Mouse (Mus musculus) forebrain, postnatal 0 days (tissue): ENCODE results near the gene Dynll1. TPM values are rescaled to one million over a fixed set of nuclear protein-coding genes. Genes with fewer than 3 reads are reported as not detected.

Experiments used
- ATAC-seq: fragments of 200-750 bp; cut with Nextera tagmentation; 2 replicates; pipeline ENCODE4 v1.8.0; 2017; ENCODE audit warnings: mild to moderate bottlenecking, moderate library complexity
- DNase-seq: peaks from one replicate; pipeline ENCODE4 v3.0.0-alpha.2; 2015
- H3K27ac ChIP-seq: fragments of 300-500 bp; sonication (generic); 2 replicates; pipeline ENCODE4 v1.5.1; 2014; ENCODE audit warnings: low read depth, mild to moderate bottlenecking, antibody characterized with exemption, low read length, moderate library complexity, mixed read lengths
- H3K27me3 ChIP-seq: fragments of 300-500 bp; sonication (generic); 2 replicates; pipeline ENCODE4 v1.6.1; 2014; ENCODE audit warnings: mild to moderate bottlenecking, low read length, mixed read lengths; ENCODE audit not compliant: insufficient read depth
- H3K36me3 ChIP-seq: fragments of 300-500 bp; sonication (generic); 2 replicates; pipeline ENCODE4 v1.6.1; 2014; ENCODE audit warnings: mild to moderate bottlenecking, moderate library complexity; ENCODE audit not compliant: insufficient read depth
- H3K4me1 ChIP-seq: fragments of 300-500 bp; sonication (generic); 2 replicates; pipeline ENCODE4 v1.6.1; 2014; ENCODE audit warnings: antibody characterized with exemption; ENCODE audit not compliant: insufficient read depth
- H3K4me2 ChIP-seq: fragments of 300-500 bp; sonication (generic); 2 replicates; pipeline ENCODE4 v1.6.1; 2014; ENCODE audit warnings: low read depth, mild to moderate bottlenecking, moderate library complexity
- H3K4me3 ChIP-seq: fragments of 300-500 bp; sonication (generic); 2 replicates; pipeline ENCODE4 v1.5.1; 2014; ENCODE audit warnings: low read depth, low read length, mixed read lengths
- H3K9ac ChIP-seq: fragments of 300-500 bp; sonication (generic); 2 replicates; pipeline ENCODE4 v1.6.1; 2014; ENCODE audit warnings: mild to moderate bottlenecking
- H3K9me3 ChIP-seq: fragments of 300-500 bp; sonication (generic); 2 replicates; pipeline ENCODE4 v1.6.1; 2016; ENCODE audit warnings: low read length
- CTCF ChIP-seq: sonication (generic); IDR thresholded peaks from 2 replicates; pipeline ENCODE4 v1.5.1; 2016; ENCODE audit warnings: antibody characterized with exemption, control low read depth, low read depth
- WGBS: fragments of 180-500 bp; shearing (Covaris S2); extraction: QIAGEN DNeasy Blood & Tissue Kit; methylation state at CpG from one replicate; pipeline ENCODE4 v1.1.7; 2014; 5-methylcytosine and 5-hydroxymethylcytosine counted together
- polyA plus RNA-seq: library from polyadenylated mRNA; unstranded; fragments of >200 nt; fragmentation: Nextera tagmentation; extraction: Ambion mirVana; gene quantifications from 2 replicates; pipeline ENCODE4 v1.2.1, GENCODE M21; 2015
- total RNA-seq: library from RNA; depleted of rRNA; stranded (reverse); fragments of >200 nt; gene quantifications from 2 replicates; pipeline ENCODE4 v1.2.3, GENCODE M21; 2014; rRNA removed

Dynll1 gene
- total RNA-seq (259 and 351 TPM in 2 replicates), polyA plus RNA-seq (1,192 and 1,422 TPM in 2 replicates)

DNA sequence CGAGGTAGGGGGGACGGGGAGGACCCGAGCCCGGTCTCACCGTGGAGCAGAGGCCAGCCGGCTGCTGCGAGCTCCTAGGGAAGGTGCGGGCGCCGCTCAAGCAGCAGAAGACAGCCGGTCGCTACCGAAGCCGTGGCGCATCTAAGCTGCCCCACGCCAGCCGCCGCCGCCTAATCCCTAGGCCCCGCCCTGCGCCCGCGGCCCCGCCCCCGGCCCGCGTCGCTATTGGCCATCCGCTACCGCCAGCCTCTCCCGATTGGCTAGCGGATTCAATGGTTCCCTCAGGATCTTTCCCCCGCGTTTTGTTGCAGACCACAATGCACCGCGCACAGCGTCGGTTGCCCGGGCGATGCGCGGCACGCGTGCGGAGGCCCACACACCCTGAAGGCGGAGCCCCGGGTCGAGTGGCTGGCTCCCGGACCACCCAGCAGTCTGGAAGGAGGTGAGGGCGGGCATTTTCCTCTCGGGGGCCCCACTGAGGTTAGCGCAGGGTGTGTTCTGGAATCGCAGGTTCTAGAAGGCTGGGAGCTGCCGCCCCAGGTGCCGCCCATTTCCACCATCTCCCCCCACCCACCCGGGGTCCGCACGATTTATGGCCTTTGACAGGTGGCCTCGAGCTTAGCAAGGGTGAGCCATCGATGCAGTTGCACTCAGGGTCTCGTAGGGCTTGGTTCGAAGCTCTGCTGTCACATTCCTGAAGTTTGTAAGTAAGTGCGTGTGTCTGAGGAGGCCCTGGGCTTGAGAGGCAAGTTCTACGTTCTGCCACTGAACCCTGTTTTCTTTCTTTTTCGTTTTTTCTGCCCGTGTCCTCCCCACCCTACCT lies at the start of gene Dynll1:
TSS of gene Dynll1 (minus strand) at position 208 of the 823 bp plus-strand sequence.
- H3K36me3 ChIP-seq = peaks cover 27% of the 10 kb centered on the region
- DNase-seq = peak; percentile 100
- H3K9me3 ChIP-seq = no peaks in the 10 kb centered on the region
- under 1% methylated on average over 65 of the region's 66 CpGs for WGBS
- peaks cover 12% of the 10 kb centered on the region; the same call in 1 of the 2 replicates for H3K4me1 ChIP-seq
- peak; percentile 44; the same call in 1 of the 2 replicates for TF ChIP-seq CTCF
- peak within 1 kb of the TSS; percentile 93 for H3K27ac ChIP-seq
- peak within 1 kb of the TSS; percentile 81 for H3K9ac ChIP-seq
- peak; percentile 97 for ATAC-seq
- H3K4me3 ChIP-seq = peak within 1 kb of the TSS; percentile 79
- H3K27me3 ChIP-seq = no peaks in the 10 kb centered on the region
- peak within 1 kb of the TSS; percentile 63 for H3K4me2 ChIP-seq

- DNase-seq = no peak
- Histone ChIP-seq H3K4me1 (no peaks in the 10 kb centered on the region; the same call in 1 of the 2 replicates), H3K36me3 (peaks cover 23% of the 10 kb centered on the region), H3K27me3 (no peaks in the 10 kb centered on the region), H3K4me2 (peak overlapping the region; percentile 96), H3K9ac (peak overlapping the region; percentile 69), H3K27ac (peak overlapping the region; percentile 67), H3K4me3 (peak overlapping the region; percentile 78), H3K9me3 (no peaks in the 10 kb centered on the region)
- peak; percentile 52 for ATAC-seq
- WGBS = 1% methylated on average over 18 of the region's 18 CpGs
- TF ChIP-seq CTCF = no peak
Measured at GRCm38 (mm10) chr5:115349225-115349555, 48.4 kb upstream of the Dynll1 start.

DNA sequence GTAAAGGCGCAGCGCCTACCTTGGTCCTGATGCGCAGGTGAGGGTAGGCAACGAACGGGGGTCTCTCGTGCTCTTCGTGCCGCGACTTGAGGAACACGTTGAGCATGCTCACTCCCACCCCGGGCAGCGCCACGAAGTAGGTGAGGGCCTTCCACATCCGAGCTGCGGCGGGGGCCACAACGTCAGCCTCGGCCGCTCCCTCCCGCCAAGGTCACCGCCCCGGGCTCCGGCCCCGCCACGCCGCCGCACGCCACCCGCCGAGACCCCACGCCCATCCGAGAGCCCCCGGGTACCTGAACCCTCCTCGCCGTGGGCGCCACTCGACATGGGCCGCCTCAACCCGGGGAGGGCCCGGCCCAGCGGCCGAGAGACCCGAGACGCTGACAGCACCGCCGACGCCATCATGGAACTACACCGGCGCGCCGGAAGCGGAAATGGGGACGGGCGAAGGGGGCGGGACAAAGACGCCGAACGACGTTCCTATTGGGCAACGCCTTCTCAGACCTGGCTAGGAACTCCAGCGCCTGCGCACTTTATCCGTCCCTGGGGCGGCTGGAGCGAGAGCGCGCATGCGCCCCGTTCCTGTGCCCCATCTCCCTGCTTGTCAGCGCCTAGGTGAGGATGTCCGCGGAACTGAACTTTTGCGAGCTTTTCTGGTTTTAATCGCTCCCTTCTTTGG lies 47.9 kb upstream of the Dynll1 start, which contains the start of gene Cox6a1:
TSS of gene Cox6a1 (minus strand) at position 436 of the 679 bp plus-strand sequence.
- Histone ChIP-seq H3K36me3 (peaks cover 28% of the 10 kb centered on the region), H3K4me3 (peak within 1 kb of the TSS; percentile 78), H3K9me3 (no peaks in the 10 kb centered on the region), H3K27me3 (no peaks in the 10 kb centered on the region), H3K9ac (peak within 1 kb of the TSS; percentile 69), H3K4me2 (peak within 1 kb of the TSS; percentile 96), H3K4me1 (no peaks in the 10 kb centered on the region; the same call in 1 of the 2 replicates), H3K27ac (peak within 1 kb of the TSS; percentile 67)
- TF ChIP-seq CTCF = peak; percentile 56
- DNase-seq (peak; percentile 100), ATAC-seq (peak; percentile 97)
- WGBS = 3% methylated on average over 61 of the region's 74 CpGs

GRCm38 (mm10) chr5:115347564-115347963 lies 46.8 kb upstream of the Dynll1 start:
- WGBS = 3% methylated on average over 5 of the region's 5 CpGs
- ATAC-seq = 0 out of 2 replicates have a peak, but pooled peaks have one; percentile 32
- peaks cover 40% of the 10 kb centered on the region for H3K36me3 ChIP-seq
- no peak overlapping the region for H3K27ac ChIP-seq
- H3K4me1 ChIP-seq = no peaks in the 10 kb centered on the region; the same call in 1 of the 2 replicates
- peak; percentile 82 for TF ChIP-seq CTCF
- peak overlapping the region; percentile 78 for H3K4me3 ChIP-seq
- no peaks in the 10 kb centered on the region for H3K27me3 ChIP-seq
- H3K9me3 ChIP-seq = no peaks in the 10 kb centered on the region
- DNase-seq = peak; percentile 80
- H3K9ac ChIP-seq = peak overlapping the region; percentile 69; the same call in 1 of the 2 replicates
- peak overlapping the region; percentile 96 for H3K4me2 ChIP-seq

GRCm38 (mm10) chr5:115341314-115342165 lies 40.7 kb upstream of the Dynll1 start:
- peak overlapping the region; percentile 60 for H3K4me3 ChIP-seq
- no peaks in the 10 kb centered on the region for H3K9me3 ChIP-seq
- H3K4me2 ChIP-seq = peak overlapping the region; percentile 70
- WGBS = 13% methylated on average over 36 of the region's 36 CpGs
- H3K9ac ChIP-seq = peak overlapping the region; percentile 87
- peaks cover 43% of the 10 kb centered on the region for H3K36me3 ChIP-seq
- H3K27ac ChIP-seq = peak overlapping the region; percentile 62; the same call in 1 of the 2 replicates
- ATAC-seq (peak; percentile 55), DNase-seq (no peak)
- no peak for TF ChIP-seq CTCF
- H3K4me1 ChIP-seq = peaks cover 13% of the 10 kb centered on the region
- no peaks in the 10 kb centered on the region for H3K27me3 ChIP-seq
